Mouse (Mus musculus) splenic B cell, adult 2 months (primary cell): ENCODE measurements around the gene Slc2a4.

ENCODE experiments used
- DNase-seq: peaks from one replicate; pipeline ENCODE4 v3.0.0-alpha.2; 2011; ENCODE audit warnings: low read depth, low spot score
- H3K27me3 ChIP-seq: 2 replicates; pipeline ENCODE4 v1.6.1; 2012; ENCODE audit warnings: mild to moderate bottlenecking, low read length, moderate library complexity, mixed read lengths; ENCODE audit not compliant: control insufficient read depth, poor library complexity, insufficient read depth, severe bottlenecking
- H3K36me3 ChIP-seq: 2 replicates; pipeline ENCODE4 v1.6.1; 2012; ENCODE audit warnings: mild to moderate bottlenecking, low read length, moderate library complexity, mixed read lengths; ENCODE audit not compliant: control insufficient read depth, poor library complexity, insufficient read depth, severe bottlenecking

Slc2a4 gene

GRCm38 (mm10) chr11:69982225-69982624 lies 34.2 kb upstream of the Slc2a4 start, which contains the start of gene Elp5:
Gene Elp5, minus strand, starts transcription at chr11:69982517.
- no peak for DNase-seq
- H3K27me3 ChIP-seq: no peaks in the 10 kb centered on the region; the same call in 1 of the 2 replicates
- peaks cover 12% of the 10 kb centered on the region for H3K36me3 ChIP-seq

GRCm38 (mm10) chr11:69981141-69981762 lies 33.3 kb upstream of the Slc2a4 start, which contains the start of gene Ctdnep1:
Gene Ctdnep1, plus strand, starts transcription at chr11:69981156.
- Histone ChIP-seq H3K27me3 (no peaks in the 10 kb centered on the region; the same call in 1 of the 2 replicates), H3K36me3 (peaks cover 11% of the 10 kb centered on the region)
- DNase-seq: no peak

GRCm38 (mm10) chr11:69980196-69981140 lies 32.5 kb upstream of the Slc2a4 start:
- Histone ChIP-seq H3K36me3 (peaks cover 11% of the 10 kb centered on the region), H3K27me3 (no peaks in the 10 kb centered on the region; the same call in 1 of the 2 replicates)
- peak; percentile 90 for DNase-seq

GRCm38 (mm10) chr11:69979827-69980195 lies 31.8 kb upstream of the Slc2a4 start:
- H3K36me3 ChIP-seq: peaks cover 13% of the 10 kb centered on the region
- no peak for DNase-seq
- no peaks in the 10 kb centered on the region; the same call in 1 of the 2 replicates for H3K27me3 ChIP-seq

GRCm38 (mm10) chr11:69976271-69976670 lies 28.3 kb upstream of the Slc2a4 start:
- Histone ChIP-seq H3K36me3 (peaks cover 9% of the 10 kb centered on the region; the same call in 1 of the 2 replicates), H3K27me3 (no peaks in the 10 kb centered on the region; the same call in 1 of the 2 replicates)
- no peak for DNase-seq

GRCm38 (mm10) chr11:69974907-69975306 lies 26.9 kb upstream of the Slc2a4 start:
- peaks cover 9% of the 10 kb centered on the region; the same call in 1 of the 2 replicates for H3K36me3 ChIP-seq
- no peak for DNase-seq
- H3K27me3 ChIP-seq: no peaks in the 10 kb centered on the region; the same call in 1 of the 2 replicates

- Histone ChIP-seq H3K27me3 (no peaks in the 10 kb centered on the region), H3K36me3 (peaks cover 6% of the 10 kb centered on the region; the same call in 1 of the 2 replicates)
- peak; percentile 51 for DNase-seq
Measured at GRCm38 (mm10) chr11:69970775-69971174, 22.8 kb upstream of the Slc2a4 start.

GRCm38 (mm10) chr11:69970222-69970621 lies 22.2 kb upstream of the Slc2a4 start:
- Histone ChIP-seq H3K36me3 (peaks cover 4% of the 10 kb centered on the region; the same call in 1 of the 2 replicates), H3K27me3 (no peaks in the 10 kb centered on the region)
- DNase-seq: peak; percentile 47

GRCm38 (mm10) chr11:69968793-69969192 lies 20.8 kb upstream of the Slc2a4 start:
- H3K36me3 ChIP-seq: no peaks in the 10 kb centered on the region; the same call in 1 of the 2 replicates
- DNase-seq: no peak

GRCm38 (mm10) chr11:69966860-69967517 lies 19.0 kb upstream of the Slc2a4 start:
- DNase-seq: no peak
- Histone ChIP-seq H3K36me3 (no peaks in the 10 kb centered on the region; the same call in 1 of the 2 replicates), H3K27me3 (no peaks in the 10 kb centered on the region)

More at GRCm38 (mm10) chr11:69968793-69969192, 20.8 kb upstream of the Slc2a4 start:
- no peaks in the 10 kb centered on the region for H3K27me3 ChIP-seq

- H3K36me3 ChIP-seq: no peaks in the 10 kb centered on the region; the same call in 1 of the 2 replicates
- no peaks in the 10 kb centered on the region; the same call in 1 of the 2 replicates for H3K27me3 ChIP-seq
- DNase-seq: peak; percentile 32
Measured at GRCm38 (mm10) chr11:69966006-69966859, 18.2 kb upstream of the Slc2a4 start.

- Histone ChIP-seq H3K36me3 (no peaks in the 10 kb centered on the region; the same call in 1 of the 2 replicates), H3K27me3 (no peaks in the 10 kb centered on the region; the same call in 1 of the 2 replicates)
- peak; percentile 36 for DNase-seq
Measured at GRCm38 (mm10) chr11:69965271-69966005, 17.4 kb upstream of the Slc2a4 start.

- no peak for DNase-seq
Measured at GRCm38 (mm10) chr11:69964650-69965270, 16.8 kb upstream of the Slc2a4 start, which contains the start of gene Cldn7. Gene Cldn7, plus strand, starts transcription at chr11:69964779.

More at GRCm38 (mm10) chr11:69964650-69965270, 16.8 kb upstream of the Slc2a4 start, which contains the start of gene Cldn7:
- Histone ChIP-seq H3K36me3 (no peaks in the 10 kb centered on the region; the same call in 1 of the 2 replicates), H3K27me3 (no peaks in the 10 kb centered on the region; the same call in 1 of the 2 replicates)
